In the genomic region with DNA sequence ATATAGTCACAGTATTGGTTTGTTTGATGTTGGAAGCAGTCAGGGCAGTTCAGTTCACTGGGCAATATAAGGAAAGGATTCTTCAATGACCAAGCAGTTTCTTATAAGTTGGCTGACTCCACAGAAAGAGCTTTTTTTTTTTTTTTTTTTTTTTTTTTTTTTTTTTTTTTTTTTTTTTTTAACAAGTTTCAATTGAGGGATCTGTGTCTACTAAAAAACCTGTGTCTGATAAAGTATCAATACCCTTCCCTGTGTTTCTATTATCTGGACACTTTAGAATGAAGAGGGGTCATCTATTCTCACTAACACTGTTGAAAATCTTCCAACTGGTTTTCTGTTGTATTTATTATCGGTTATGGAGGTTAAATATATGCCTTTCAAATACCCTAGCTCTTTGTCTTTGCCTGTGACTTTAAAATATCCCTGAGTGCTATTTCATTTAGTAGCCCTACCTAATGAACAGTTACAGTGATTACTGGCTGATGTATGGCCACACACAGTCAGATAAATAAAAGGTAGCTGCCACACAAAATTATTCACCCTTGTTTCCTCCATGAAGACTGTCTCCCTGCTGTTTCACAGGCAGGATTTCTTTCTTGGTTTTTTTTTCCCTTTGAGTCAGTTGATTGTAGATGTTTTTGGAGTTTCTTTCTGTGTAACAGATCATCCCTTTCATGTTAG, we compare ENCODE assay signal across 21 mouse cellular contexts.
"Had no signal": no experiment of that assay in that cellular context is flagged by ENCODE, and none has a peak within 500 bp of the region (broad histone marks: within the 10 kb centered on the region; RNA-seq: fewer than 3 reads in every experiment).

No protein-coding gene starts in this region.

- H3K27ac ChIP-seq: kidney, postnatal 0 days; layer of hippocampus, adult 2 months; limb, embryonic 10.5 days; limb, embryonic 13.5 days; liver, embryonic 12.5 days; liver, embryonic 15.5 days; lung, embryonic 15.5 days had no signal

- H3K36me3 ChIP-seq: limb, embryonic 10.5 days; limb, embryonic 13.5 days; liver, embryonic 12.5 days; liver, embryonic 15.5 days; lung, embryonic 15.5 days had no signal

- H3K4me2 ChIP-seq: limb, embryonic 13.5 days; liver, embryonic 12.5 days; liver, embryonic 15.5 days; lung, embryonic 15.5 days; midbrain, embryonic 11.5 days had no signal

- H3K4me1 ChIP-seq: limb, embryonic 10.5 days; limb, embryonic 13.5 days; liver, embryonic 12.5 days; liver, embryonic 15.5 days; lung, embryonic 15.5 days; megakaryocyte, embryonic 14.5 days had no signal

- H3K9ac ChIP-seq: limb, embryonic 13.5 days; liver, embryonic 12.5 days; liver, embryonic 15.5 days; lung, embryonic 15.5 days had no signal

- DNase-seq: kidney, adult 18-20 months; kidney, postnatal 25 days; layer of hippocampus, adult 9-11 months; liver; lung, adult 18-20 months; lung, postnatal 10 days; lung, postnatal 36 days; right cerebral cortex, adult 18-20 months; right cerebral cortex, postnatal 14 days; right cerebral cortex, postnatal 4 days; thymus, postnatal 25 days had no signal

- ATAC-seq: intestine, embryonic 16.5 days; liver, embryonic 12.5 days had no signal

- H3K9me3 ChIP-seq: limb, embryonic 10.5 days; limb, embryonic 13.5 days; liver, embryonic 12.5 days; liver, embryonic 15.5 days; lung, embryonic 15.5 days; megakaryocyte, embryonic 14.5 days had no signal

- H3K4me3 ChIP-seq: layer of hippocampus, adult 2 months; limb, embryonic 10.5 days; limb, embryonic 13.5 days; liver, embryonic 12.5 days; liver, embryonic 15.5 days; lung, embryonic 15.5 days; megakaryocyte, embryonic 14.5 days had no signal

- H3K27me3 ChIP-seq: limb, embryonic 13.5 days; liver, embryonic 12.5 days; liver, embryonic 15.5 days; lung, embryonic 15.5 days; megakaryocyte, embryonic 14.5 days had no signal
